Mouse (Mus musculus) erythroblast, adult 5-6 weeks (primary cell): ENCODE results near the gene Cmip. TPM values are rescaled to one million over a fixed set of nuclear protein-coding genes. Genes with fewer than 3 reads are reported as not detected.
A peak's percentile ranks its signal among the peaks of the same experiment; 100 is the strongest.

Source experiments
- ATAC-seq: replicated peaks from 2 replicates; pipeline ENCODE4 v1.8.0; 2016; ENCODE audit warnings: moderate number of reproducible peaks, mild to moderate bottlenecking, moderate TSS enrichment, inconsistent platforms; ENCODE audit not compliant: poor library complexity, low FRiP score, severe bottlenecking
- total RNA-seq, 2 experiments: library from RNA; stranded (forward) in 1 of 2; stranded (reverse) in 1 of 2; fragments of 150-400 nt in 1 of 2; fragments of 200-764, 138-1000 nt in 1 of 2; gene quantifications; 2 replicates each; pipeline versions ENCODE4 v1.2.3 to v1.2.4; 2015 to 2017; ENCODE audit warnings: low replicate concordance in 2 of 2

The Cmip gene
- total RNA-seq, 2 experiments from 2014 or later = 23.0 to 34.8 TPM

GRCm38 (mm10) chr8:117256292-117256938 is 449 bp upstream of the Cmip start:
- ATAC-seq = peak; percentile 79

- ATAC-seq = 0 out of 2 replicates have a peak, but pooled peaks have one; percentile 21
Measured at GRCm38 (mm10) chr8:117257821-117258575, 1.1 kb downstream of the Cmip start.

DNA sequence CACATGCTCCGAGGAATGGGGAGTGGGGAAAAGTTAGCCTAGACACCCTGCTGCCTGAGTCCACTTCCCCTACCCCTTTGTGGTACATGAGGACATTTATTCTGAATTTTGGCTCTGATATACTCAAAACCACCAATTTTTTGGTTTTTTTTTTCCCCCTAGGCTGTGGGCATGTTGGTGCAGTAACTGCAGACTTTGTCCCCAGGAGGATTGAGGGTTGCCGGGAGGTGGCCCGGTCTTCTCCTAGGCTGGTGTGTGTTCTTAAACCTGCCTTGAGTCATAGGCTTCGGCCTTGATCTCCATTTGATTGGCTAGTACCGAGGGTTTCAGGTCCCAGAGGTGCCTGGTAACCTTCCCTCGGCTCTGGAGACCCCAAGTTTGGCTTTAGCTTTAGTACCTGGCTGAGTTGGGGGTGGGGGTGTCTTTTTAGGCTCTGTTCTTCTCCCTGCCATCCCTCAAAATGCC is 1.7 kb downstream of the Cmip start:
- ATAC-seq = 0 out of 2 replicates have a peak, but pooled peaks have one; percentile 13

DNA sequence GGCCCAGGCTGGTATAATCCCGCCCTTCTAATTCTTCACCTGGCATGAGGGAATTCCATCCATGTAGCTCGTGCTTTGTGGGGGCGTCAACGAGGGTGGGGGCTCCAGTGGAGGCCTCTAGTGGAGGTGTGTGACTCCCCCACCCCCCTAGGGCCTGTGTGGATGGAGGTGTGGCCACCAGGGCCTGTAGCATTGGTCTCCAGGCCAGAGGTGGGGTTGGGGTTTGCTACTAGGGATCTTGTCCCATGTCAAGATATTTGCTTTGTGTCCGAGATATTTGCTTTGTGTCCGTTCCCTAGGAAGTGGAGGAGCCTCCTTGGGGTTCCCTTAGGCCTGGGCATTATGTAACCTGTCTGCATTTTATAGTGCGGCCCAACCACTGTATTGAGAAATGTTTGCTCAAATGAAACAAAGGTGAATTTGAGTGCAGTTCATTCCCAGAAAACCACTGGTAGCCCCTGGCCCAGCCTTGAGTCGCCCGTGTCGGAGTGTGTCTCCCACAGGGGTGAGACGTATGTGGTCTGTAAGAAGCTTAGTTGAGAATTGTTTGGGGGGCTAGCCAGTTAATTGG is 2.7 kb downstream of the Cmip start:
- ATAC-seq = no peak

DNA sequence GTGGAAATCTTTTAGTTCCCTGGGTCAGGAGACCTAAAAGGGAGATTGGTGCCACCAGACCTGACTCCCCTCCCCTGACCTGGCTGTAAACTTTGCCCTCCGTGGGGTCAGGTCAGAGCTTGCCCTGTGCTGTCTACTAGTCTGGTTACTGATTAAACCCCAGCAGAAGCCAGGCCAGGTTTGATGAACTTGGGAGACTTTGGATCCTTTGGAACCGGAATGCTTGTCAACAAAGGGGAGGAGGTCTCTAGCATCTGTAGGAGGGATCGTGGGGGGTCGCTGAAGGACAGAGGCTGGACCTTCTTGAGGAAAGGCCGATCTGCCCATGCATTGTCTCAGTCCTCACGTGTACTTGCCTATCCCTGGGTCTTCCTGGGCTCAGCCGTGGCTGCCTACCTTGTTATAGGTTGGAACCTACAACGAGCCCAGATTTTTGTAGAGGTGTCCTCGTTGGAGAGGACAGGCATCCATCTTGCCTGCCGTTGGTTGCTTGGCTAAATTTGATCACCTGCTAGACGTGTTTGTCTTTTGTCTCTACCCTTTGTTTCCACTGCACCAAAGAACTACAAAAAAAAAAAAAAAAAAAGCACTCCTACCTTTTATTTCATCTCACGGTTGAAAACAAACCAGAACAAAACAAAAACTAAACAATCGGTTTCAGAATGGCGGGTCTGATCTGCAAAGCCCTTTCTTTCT is 3.5 kb downstream of the Cmip start:
- ATAC-seq = no peak

DNA sequence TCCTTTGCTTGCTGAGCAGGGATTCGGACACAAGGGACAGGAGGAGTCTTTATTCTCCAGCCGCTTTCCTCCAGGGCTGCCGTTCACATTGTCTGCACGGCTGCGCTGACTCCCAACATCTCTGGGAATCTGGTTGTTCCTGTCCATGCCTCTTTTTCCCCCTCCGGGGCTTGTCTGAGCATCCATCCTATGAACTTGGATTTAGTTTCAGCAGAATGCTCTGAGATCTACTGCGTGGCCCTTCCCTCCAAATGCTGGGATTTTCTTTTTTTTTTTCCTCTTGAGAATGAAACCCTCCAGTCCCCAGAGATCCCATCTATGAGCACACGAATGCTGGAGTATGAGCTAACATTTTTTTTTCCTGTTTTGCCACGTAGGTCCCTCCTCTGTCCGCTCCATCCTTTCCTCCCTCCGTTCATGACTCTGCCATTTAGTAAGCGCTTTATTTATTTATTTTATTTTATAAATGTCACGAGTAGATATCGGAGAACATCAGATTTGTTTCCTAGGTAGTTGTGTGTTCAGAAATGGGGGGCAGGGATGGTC is 4.1 kb downstream of the Cmip start:
- ATAC-seq = no peak

DNA sequence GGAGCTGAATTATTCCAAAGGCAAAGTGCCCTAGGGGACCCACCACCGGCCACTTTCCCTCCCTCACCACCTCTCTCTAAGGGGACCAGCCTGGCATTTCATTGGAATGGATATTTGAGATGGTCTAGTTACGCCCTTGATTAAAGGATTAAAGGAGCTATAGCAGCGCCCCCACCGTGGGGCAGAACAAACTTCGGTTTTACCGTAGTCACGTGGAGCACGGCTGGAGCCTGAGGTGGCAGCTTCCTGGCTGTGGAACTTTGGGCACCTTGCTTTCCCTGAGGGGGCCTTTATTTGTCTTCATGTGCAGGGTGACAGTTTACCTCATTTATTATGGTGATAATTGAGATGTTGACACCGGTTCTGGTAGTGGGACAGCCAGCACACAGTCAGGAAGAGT is 4.8 kb downstream of the Cmip start:
- no peak for ATAC-seq

DNA sequence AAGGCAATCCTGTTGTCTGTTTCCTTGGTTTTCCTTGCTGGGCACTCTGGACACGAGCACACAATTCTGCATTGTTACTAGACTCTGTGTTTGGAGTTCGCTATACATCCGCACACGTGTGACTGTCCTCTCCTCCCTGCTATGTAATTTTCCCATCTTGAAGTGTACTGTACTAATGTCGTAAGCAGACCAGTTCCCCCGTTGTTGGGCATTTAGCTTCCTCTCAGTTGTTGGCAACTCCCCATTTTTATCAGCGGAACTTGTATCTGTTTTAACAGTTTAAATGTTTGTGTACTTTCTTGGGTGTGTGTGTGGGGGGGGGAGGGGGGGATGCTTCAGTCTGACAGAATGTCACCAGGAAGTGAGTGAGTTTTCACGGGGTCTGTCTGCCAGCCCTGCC is 5.8 kb downstream of the Cmip start:
- no peak for ATAC-seq

- ATAC-seq = peak; percentile 40
Measured at GRCm38 (mm10) chr8:117263442-117263841, 6.6 kb downstream of the Cmip start.

DNA sequence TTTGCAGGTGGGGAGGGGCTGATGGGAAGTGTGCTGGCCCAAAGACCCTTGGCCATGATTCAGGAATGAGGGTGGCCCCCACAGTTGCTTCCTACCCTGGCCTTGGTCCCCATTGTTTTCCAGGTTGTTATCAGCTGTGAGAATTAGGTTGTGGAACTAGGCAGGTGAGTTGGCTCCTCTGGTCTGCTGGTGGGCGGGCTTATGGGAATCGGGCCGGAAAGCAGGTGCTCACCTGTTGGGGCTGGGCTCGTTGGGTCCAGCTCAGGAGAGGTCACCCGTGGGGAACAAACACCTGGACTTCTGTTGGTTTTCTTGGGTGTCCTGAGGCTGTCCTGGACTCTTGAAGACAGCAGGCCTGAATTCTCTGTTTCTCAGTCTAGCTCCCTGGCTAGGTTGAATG is 8.2 kb downstream of the Cmip start:
- no peak for ATAC-seq

- no peak for ATAC-seq
Measured at GRCm38 (mm10) chr8:117267403-117268129, 10.7 kb downstream of the Cmip start.

- peak; percentile 38; the same call in 1 of the 2 replicates for ATAC-seq
Measured at GRCm38 (mm10) chr8:117278234-117278633, 21.4 kb downstream of the Cmip start.

DNA sequence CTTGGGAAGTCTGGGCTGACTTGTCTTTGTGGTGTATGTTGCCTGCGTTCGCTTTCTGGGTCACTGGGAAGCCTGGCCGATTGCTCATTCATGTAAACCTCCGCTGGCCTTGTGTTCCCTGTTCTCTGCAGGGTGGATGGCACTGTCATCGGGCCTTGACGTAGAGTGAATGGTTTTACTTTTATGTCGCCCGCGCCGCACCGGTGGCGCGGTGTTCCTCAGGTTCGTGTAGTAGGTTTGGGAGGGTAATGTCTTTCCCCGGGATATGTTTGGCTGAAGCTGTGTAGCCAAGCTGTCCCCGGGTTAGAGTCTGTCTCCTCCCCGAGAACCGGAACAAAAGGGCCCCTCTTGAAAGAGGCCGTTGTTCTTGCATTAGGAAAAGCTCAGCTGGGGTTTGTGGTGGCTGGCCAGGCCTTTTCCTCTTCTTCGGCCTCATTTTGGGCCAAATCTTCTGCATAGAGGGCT is 21.8 kb downstream of the Cmip start:
- ATAC-seq = no peak

DNA sequence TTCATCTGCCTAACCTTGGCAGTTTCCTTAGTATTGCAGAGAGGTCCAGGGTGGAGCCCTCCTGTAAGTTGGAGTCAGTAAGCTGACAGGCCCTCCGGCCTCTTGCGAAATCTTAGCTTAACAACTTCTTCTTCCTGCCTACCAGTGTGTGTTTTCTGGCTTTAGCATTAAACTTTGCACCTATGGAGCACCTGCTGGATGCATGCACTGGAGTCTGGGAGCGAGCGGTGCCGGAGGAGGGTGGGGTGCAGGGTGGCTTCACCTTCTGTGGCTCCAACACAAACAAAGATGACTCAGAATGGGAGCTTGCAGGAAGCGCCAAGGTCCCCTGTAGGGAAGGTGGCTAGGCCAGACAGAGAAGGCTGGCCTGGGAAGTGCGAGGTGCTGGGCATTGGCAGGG is 23.6 kb downstream of the Cmip start:
- ATAC-seq = no peak

- no peak for ATAC-seq
Measured at GRCm38 (mm10) chr8:117281676-117282075, 24.8 kb downstream of the Cmip start.

DNA sequence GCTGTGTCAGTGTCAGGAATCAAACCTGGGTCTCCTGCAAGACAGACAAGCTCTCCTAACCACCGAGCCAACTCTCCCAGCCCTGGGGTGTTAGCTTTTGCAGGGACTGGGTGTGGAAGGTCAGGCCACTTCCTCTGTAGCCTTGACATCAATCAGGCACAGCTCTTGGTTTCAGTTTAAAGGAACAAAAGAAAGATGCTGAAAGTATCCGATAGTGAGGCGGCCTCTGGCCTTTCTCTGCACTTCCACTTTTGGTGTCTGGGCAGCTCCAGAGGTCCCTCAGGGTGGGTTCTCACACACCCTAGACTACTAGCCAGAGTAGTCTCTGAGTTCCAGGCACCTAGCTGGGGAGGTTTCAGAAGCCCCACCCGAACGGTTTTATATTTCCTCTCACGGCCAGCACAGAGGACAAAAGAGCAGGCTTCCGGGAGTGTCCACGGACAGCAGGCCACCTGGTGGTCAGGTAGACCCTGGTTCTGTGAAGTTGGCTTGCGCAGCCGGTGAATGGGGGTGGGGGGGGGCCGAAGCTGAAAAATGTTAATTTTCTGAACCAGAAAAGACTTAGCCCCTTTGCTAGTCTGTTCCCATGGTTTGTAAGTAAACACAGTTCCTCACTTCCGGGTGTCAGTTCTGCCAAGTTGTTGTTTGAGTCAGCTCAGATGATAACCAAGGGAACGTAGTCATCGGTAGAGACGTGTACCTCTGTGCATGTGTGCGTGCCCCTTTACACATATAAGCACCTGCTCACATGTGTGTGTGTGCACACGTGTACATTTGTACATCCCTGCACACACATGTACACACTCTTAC is 25.5 kb downstream of the Cmip start:
- no peak for ATAC-seq

DNA sequence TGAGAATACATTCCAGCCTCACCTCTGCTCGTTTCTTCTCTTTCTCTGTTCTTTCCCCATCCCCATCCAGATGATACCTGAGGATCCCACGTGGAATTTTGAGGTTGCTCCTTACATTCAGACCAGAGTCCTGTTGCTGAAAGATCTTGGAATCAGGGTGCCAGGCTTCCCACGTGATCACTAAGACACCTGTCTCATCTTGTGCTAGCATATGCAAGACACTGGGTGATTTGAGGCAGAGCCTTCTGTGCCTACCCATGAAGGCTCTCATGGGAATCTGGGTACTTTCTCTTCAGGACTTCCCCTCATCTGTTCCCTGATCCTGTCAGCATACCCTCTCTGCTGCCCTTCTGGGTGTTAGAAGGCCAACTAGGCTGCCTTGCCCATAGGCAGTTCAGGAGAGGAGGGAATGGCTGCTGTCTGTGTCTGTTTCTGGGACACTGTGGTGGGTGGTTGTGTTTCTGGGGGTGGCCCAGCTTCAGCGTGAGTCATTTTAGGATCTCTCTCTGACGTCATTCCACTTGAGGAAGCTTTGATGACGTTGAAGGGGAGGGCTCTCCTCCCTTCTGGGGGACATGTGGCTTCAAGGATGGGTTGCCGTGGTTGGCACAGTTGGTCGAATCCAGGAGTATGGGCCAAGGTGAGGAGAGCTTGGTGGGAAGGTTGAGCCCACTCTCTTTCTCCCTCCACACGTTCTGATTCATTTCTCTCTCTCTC is 28.1 kb downstream of the Cmip start:
- no peak for ATAC-seq

GRCm38 (mm10) chr8:117287966-117288365 is 31.1 kb downstream of the Cmip start:
- ATAC-seq = no peak
